Mouse (Mus musculus) limb, embryonic 10.5 days (tissue): Measurements from ENCODE around the gene Gm36028. TPM values are rescaled to one million over a fixed set of nuclear protein-coding genes. Genes with fewer than 3 reads are reported as not detected.

Source experiments
- DNase-seq: peaks from one replicate; pipeline ENCODE4 v3.0.0-alpha.2; 2017; ENCODE audit warnings: low spot score
- H3K27ac ChIP-seq: fragments of 300-500 bp; sonication (generic); 2 replicates; pipeline ENCODE4 v1.5.1; 2016; ENCODE audit warnings: mild to moderate bottlenecking
- H3K27me3 ChIP-seq: fragments of 300-500 bp; sonication (generic); 2 replicates; pipeline ENCODE4 v1.6.1; 2016; ENCODE audit warnings: low read depth, mild to moderate bottlenecking; ENCODE audit not compliant: poor library complexity, severe bottlenecking
- H3K36me3 ChIP-seq: fragments of 300-500 bp; sonication (generic); 2 replicates; pipeline ENCODE4 v1.6.1; 2016; ENCODE audit warnings: mild to moderate bottlenecking, moderate library complexity
- H3K4me1 ChIP-seq: fragments of 300-500 bp; sonication (generic); 2 replicates; pipeline ENCODE4 v1.6.1; 2016
- H3K4me3 ChIP-seq: fragments of 300-500 bp; sonication (generic); 2 replicates; pipeline ENCODE4 v1.5.1; 2016; ENCODE audit warnings: mild to moderate bottlenecking, moderate library complexity
- H3K9me3 ChIP-seq: fragments of 300-500 bp; sonication (generic); replicated peaks from 2 replicates; pipeline ENCODE4 v1.6.1; 2016; ENCODE audit warnings: mild to moderate bottlenecking
- WGBS: fragments of 180-500 bp; shearing (Covaris S2); methylation state at CpG from one replicate; pipeline ENCODE4 v1.1.7; 2016; 5-methylcytosine and 5-hydroxymethylcytosine counted together
- polyA plus RNA-seq: library from polyadenylated mRNA; unstranded; fragments of >200 nt; fragmentation: Nextera tagmentation; extraction: Ambion mirVana; gene quantifications from 2 replicates; pipeline ENCODE4 v1.2.1, GENCODE M21; 2016

The Gm36028 gene
- polyA plus RNA-seq, 1 experiment from 2014 or later: not detected

GRCm38 (mm10) chr16:37814383-37814971 is 46.5 kb downstream of the Gm36028 start:
- no peak overlapping the region for H3K4me3 ChIP-seq
- no peaks in the 10 kb centered on the region for H3K27me3 ChIP-seq
- 59% methylated on average over 7 of the region's 7 CpGs for WGBS
- no peaks in the 10 kb centered on the region for H3K9me3 ChIP-seq
- peak overlapping the region; percentile 80 for H3K27ac ChIP-seq
- peaks cover 67% of the 10 kb centered on the region for H3K36me3 ChIP-seq
- H3K4me1 ChIP-seq: peaks cover 37% of the 10 kb centered on the region
- peak; percentile 53 for DNase-seq

GRCm38 (mm10) chr16:37813691-37814382 is 47.1 kb downstream of the Gm36028 start:
- 41% methylated on average over 5 of the region's 5 CpGs for WGBS
- H3K4me3 ChIP-seq: no peak overlapping the region
- H3K9me3 ChIP-seq: no peaks in the 10 kb centered on the region
- peaks cover 65% of the 10 kb centered on the region for H3K36me3 ChIP-seq
- DNase-seq: no peak
- no peaks in the 10 kb centered on the region for H3K27me3 ChIP-seq
- H3K4me1 ChIP-seq: peaks cover 40% of the 10 kb centered on the region
- H3K27ac ChIP-seq: peak overlapping the region; percentile 66

GRCm38 (mm10) chr16:37812474-37812886 is 48.5 kb downstream of the Gm36028 start:
- H3K4me3 ChIP-seq: no peak overlapping the region
- no peak for DNase-seq
- peaks cover 37% of the 10 kb centered on the region for H3K4me1 ChIP-seq
- 61% methylated on average over 9 of the region's 9 CpGs for WGBS
- no peaks in the 10 kb centered on the region for H3K27me3 ChIP-seq
- H3K27ac ChIP-seq: peak overlapping the region; percentile 20; the same call in 1 of the 2 replicates
- no peaks in the 10 kb centered on the region for H3K9me3 ChIP-seq
- peaks cover 60% of the 10 kb centered on the region for H3K36me3 ChIP-seq

GRCm38 (mm10) chr16:37811874-37812273 is 49.1 kb downstream of the Gm36028 start:
- Histone ChIP-seq H3K36me3 (peaks cover 60% of the 10 kb centered on the region), H3K4me1 (peaks cover 37% of the 10 kb centered on the region), H3K4me3 (no peak overlapping the region), H3K27me3 (no peaks in the 10 kb centered on the region), H3K9me3 (no peaks in the 10 kb centered on the region), H3K27ac (peak overlapping the region; percentile 1; the same call in 1 of the 2 replicates)
- WGBS: 88% methylated on average over 8 of the region's 8 CpGs
- no peak for DNase-seq

- no peaks in the 10 kb centered on the region for H3K27me3 ChIP-seq
- H3K36me3 ChIP-seq: peaks cover 59% of the 10 kb centered on the region
- no peaks in the 10 kb centered on the region for H3K9me3 ChIP-seq
- H3K4me1 ChIP-seq: peaks cover 33% of the 10 kb centered on the region
- no peak for DNase-seq
- 93% methylated on average over 6 of the region's 6 CpGs for WGBS
- no peak overlapping the region for H3K4me3 ChIP-seq
- H3K27ac ChIP-seq: peak overlapping the region; percentile 56; the same call in 1 of the 2 replicates
Observed at GRCm38 (mm10) chr16:37809623-37809992, 51.3 kb downstream of the Gm36028 start.

GRCm38 (mm10) chr16:37808866-37809622 is 51.9 kb downstream of the Gm36028 start:
- WGBS: 69% methylated on average over 10 of the region's 10 CpGs
- no peak for DNase-seq
- Histone ChIP-seq H3K4me3 (no peak overlapping the region), H3K27me3 (no peaks in the 10 kb centered on the region), H3K27ac (peak overlapping the region; percentile 56; the same call in 1 of the 2 replicates), H3K9me3 (no peaks in the 10 kb centered on the region), H3K4me1 (peaks cover 28% of the 10 kb centered on the region), H3K36me3 (peaks cover 65% of the 10 kb centered on the region)

GRCm38 (mm10) chr16:37807269-37807668 is 53.7 kb downstream of the Gm36028 start:
- no peak overlapping the region for H3K27ac ChIP-seq
- peaks cover 82% of the 10 kb centered on the region for H3K36me3 ChIP-seq

GRCm38 (mm10) chr16:37805746-37806495 is 55.0 kb downstream of the Gm36028 start:
- DNase-seq: no peak
- Histone ChIP-seq H3K4me3 (no peak overlapping the region), H3K27ac (no peak overlapping the region), H3K27me3 (no peaks in the 10 kb centered on the region), H3K36me3 (peaks cover 78% of the 10 kb centered on the region), H3K4me1 (peaks cover 32% of the 10 kb centered on the region), H3K9me3 (no peaks in the 10 kb centered on the region)
- WGBS: 83% methylated on average over 3 of the region's 3 CpGs

More at GRCm38 (mm10) chr16:37807269-37807668, 53.7 kb downstream of the Gm36028 start:
- 78% methylated on average over 8 of the region's 8 CpGs for WGBS
- Histone ChIP-seq H3K4me1 (peaks cover 25% of the 10 kb centered on the region), H3K9me3 (no peaks in the 10 kb centered on the region), H3K27me3 (no peaks in the 10 kb centered on the region), H3K4me3 (no peak overlapping the region)
- DNase-seq: no peak

- peaks cover 74% of the 10 kb centered on the region for H3K36me3 ChIP-seq
- WGBS: 96% methylated on average over 9 of the region's 9 CpGs
- H3K4me3 ChIP-seq: no peak overlapping the region
- H3K27me3 ChIP-seq: no peaks in the 10 kb centered on the region
- peaks cover 28% of the 10 kb centered on the region for H3K4me1 ChIP-seq
- no peak for DNase-seq
- peak overlapping the region; percentile 28; the same call in 1 of the 2 replicates for H3K27ac ChIP-seq
- no peaks in the 10 kb centered on the region for H3K9me3 ChIP-seq
Observed at GRCm38 (mm10) chr16:37803387-37803950, 57.5 kb downstream of the Gm36028 start.

GRCm38 (mm10) chr16:37802686-37803295 is 58.2 kb downstream of the Gm36028 start:
- H3K9me3 ChIP-seq: no peaks in the 10 kb centered on the region
- peak overlapping the region; percentile 28; the same call in 1 of the 2 replicates for H3K27ac ChIP-seq
- 55% methylated on average over 4 of the region's 4 CpGs for WGBS
- H3K4me3 ChIP-seq: no peak overlapping the region
- no peak for DNase-seq
- peaks cover 71% of the 10 kb centered on the region for H3K36me3 ChIP-seq
- H3K4me1 ChIP-seq: peaks cover 28% of the 10 kb centered on the region
- no peaks in the 10 kb centered on the region for H3K27me3 ChIP-seq

GRCm38 (mm10) chr16:37801097-37801496 is 59.8 kb downstream of the Gm36028 start:
- H3K27ac ChIP-seq: no peak overlapping the region
- H3K27me3 ChIP-seq: no peaks in the 10 kb centered on the region
- H3K36me3 ChIP-seq: peaks cover 60% of the 10 kb centered on the region
- no peak overlapping the region for H3K4me3 ChIP-seq
- no peak for DNase-seq
- H3K4me1 ChIP-seq: peaks cover 28% of the 10 kb centered on the region
- no peaks in the 10 kb centered on the region for H3K9me3 ChIP-seq
- WGBS: 92% methylated on average over 2 of the region's 2 CpGs
